Mouse (Mus musculus) liver, postnatal 0 days (tissue): ENCODE results near the gene Kif4.

ENCODE experiments used
- CTCF ChIP-seq: sonication (generic); IDR thresholded peaks from 2 replicates; pipeline ENCODE4 v1.5.1; 2016; ENCODE audit warnings: antibody characterized with exemption, low read depth
- EP300 ChIP-seq: IDR thresholded peaks from 2 replicates; pipeline ENCODE4 v1.6.1; 2016; ENCODE audit warnings: antibody characterized with exemption, low read depth, mild to moderate bottlenecking

DNA sequence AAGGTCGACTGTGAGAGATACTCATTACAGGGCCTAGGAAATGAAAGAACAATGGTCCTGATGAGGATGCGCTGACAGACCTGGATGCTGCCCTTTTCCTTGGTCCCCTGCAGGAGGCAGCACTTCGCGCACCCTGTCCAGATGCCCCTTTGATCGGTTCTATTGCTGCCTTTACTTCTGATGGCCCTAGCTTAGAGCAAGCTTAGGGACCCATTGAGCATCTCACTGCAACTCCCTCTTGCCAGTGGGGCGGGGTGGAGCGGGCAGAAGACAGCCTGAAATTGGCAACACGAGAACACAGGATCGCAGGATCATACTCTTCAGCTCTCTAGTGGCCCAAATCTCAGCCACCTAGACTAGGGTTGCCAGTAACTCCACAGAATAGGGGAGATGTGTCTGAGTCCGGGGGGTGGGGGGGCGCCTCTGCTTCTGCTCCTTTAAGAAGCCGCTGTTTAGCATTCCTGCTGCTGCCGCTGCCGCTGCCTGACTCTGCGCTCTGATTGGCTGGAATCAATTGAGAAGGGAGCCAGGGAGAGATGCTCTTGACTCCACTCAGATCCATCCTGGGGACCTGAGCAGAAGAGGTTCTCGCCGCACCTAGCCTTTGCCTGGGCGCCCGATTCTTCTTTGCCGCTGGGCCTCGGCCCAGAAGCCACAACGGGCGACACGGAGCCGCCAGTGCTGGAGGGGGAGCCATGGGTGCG, 141.8 kb downstream of the Kif4 start, which contains the start of gene Dlg3:
- peak; percentile 35 for TF ChIP-seq CTCF
- no peak for TF ChIP-seq EP300
